Mouse (Mus musculus): ENCODE data around the gene Abca4.
A peak's percentile ranks its signal among the peaks of the same experiment; 100 is the strongest.

Gene Abca4

DNA sequence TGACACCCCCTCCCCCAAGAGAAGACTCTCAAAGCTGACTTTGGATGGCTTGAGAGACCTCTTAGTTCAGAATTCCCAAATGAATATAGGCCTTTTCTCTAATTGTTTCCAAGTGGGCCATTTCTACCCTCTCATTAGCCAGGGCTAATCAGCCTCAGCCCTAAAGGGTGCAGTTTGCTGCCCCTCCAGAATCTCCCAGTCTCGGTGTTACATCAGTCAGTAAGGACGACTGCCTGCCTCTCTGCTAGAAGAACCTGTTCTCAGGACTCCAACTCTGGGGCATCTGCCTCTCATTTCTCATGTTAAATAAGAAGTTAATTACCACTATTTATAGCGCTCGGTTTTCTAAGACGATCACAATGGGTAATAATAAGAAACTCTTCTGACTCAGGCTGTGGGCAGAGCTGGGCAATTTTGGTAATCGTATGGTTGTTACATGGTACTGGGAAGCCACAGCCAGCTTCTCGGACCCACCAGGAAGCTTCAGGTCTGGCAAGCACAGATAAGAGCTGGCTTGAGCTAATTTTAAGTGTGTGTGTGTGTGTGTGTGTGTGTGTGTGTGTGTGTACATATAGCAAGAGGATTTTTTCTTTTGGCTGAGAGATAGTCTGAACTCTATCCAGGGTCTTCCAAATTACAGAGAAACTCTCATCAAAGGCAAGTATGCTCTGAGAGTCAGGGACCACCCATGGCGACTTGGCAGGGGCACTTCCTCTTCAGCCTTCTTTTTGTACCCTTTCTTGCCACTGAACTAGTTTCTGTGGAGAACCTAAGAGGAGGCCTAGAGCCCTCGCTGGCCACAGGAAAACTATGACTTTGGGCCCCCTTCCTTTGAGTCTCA is 67.1 kb downstream of the Abca4 start:
- DNase-seq (ENCODE audit: low spot score) = no peak

DNA sequence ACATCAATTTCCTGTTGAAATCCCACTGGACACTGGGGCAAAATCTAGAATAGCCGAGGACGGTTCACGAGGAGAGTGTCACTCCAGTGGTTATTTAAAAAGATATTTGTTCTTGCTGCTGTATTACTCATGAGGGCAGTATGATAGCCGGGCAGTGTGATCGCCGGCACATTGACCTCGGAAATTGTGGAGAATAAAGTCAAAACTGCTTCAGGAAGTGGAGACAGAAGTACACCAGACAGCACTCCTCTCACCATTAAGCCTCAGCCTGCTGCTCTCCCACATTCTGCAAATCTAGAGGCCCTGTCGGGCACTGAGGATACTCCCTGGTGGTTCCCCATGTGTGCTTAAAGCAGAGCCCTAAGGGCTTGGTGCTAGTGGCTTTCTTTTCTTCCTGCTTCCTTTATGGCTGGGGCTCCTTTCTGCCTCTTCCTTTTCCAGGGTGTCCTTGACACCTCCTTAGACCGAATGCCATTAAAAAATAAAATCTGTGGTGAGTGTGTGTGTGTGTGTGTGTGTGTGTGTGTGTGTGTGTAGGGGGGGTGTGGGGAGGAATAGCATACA is 74.5 kb downstream of the Abca4 start:
- DNase-seq (ENCODE audit: low spot score) = no peak

DNA sequence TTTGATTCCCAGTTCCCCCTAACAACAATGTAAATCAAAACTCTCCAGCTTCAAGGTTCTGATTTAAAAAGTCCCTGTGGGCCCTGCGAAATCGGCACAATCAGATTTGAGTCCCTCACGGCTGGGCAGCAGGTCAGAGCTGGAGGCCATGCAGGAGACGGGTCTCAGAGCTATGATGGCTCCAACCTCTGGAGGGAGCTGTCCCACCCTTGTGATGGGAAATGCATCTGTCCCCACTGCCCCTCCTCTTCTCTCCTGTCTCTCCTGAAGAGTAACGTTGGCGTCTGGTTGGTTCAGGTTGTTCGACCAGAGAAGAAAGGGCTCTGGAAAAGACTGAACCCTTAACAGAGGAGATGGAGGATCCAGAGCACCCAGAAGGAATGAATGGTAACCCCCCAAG is 75.5 kb downstream of the Abca4 start:
- no peak for DNase-seq (ENCODE audit: low spot score)

DNA sequence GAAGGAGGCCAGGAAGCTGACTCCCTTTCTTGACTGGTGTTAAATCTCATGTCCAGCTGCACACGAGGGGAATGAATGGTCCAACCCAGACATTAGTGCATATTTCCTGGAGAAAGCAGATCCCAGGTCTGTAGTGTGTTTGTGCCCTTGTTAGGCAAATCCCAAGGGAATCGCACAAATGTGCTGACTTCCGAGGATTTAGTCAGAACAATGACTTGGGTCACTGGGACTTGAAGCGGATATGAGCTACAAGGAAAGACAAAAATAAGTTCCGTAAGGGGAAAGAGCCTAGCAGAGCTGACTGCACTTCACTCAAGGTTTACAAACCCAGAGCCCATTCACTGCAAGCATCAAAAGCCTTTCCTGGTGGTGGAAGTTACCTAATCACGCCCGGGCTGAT is 76.0 kb downstream of the Abca4 start:
- peak; percentile 46 for DNase-seq (ENCODE audit: low spot score)

DNA sequence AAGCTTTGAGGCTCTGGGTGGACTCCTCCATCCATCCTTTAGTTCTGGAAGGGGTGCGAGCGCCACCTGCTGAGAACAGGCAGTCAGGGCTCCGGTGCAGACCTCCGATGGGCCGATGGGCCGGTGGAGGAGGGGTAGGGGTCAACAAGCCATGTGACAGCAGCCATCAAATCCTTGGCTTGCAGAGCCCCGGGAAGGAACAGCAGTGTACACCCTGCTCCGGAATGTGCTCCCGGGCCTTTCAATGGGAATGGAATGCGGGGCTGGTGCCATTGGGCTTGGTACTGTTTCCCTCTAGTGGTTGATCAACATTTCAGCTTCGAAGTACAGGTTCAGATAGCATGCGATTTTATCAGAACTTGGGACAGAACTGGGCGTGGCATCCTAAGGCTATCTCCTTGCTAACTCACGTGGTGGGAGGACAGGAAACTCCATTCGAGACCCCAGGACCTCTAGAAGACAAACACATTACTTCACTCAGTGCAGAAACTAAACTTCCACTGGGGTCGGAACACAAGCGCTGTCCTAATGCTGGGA is 78.0 kb downstream of the Abca4 start:
- DNase-seq (ENCODE audit: low spot score) = peak; percentile 98

DNA sequence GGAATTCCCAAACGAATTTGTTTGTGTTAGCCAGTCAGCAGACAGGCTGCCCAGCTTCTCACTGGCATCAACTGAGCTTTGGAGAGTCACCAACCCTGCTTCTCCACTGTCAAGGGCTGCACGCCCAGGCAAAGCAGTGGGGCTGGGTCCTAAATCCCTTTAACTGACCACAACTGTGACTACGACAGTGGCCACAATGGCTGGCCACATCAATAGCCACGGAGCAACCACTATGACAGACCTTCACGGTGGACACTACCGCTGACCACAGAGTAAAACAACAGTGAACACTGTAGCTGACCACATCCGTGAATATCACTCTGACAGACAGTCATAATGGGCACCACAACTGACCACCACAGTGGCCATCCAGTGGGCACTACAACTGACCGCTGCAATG is 78.6 kb downstream of the Abca4 start:
- no peak for DNase-seq (ENCODE audit: low spot score)

DNA sequence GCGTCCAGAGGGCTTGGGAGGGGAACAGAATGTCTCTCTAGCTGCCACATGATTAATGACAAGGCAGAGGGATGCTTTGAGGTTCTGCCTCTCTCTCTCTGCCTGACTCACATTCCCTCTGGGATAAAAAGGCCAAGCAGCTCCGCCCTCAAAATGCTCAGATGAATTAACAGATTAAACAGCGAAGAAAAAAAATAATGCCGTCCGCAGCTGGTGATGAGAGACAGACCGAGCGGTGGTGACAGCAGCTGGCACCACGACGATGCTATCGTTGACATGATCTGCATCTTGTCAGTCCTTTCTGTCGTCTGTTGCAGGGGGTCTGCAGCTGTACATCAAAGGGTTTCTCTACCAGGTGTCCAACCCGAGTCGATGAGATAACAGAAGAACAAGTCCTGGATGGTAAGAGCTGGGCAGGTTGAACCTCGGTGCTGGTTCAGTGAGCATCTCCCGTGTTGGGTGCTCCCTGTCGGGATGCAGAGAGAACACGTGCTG is 84.8 kb downstream of the Abca4 start:
- DNase-seq (ENCODE audit: low spot score) = no peak

DNA sequence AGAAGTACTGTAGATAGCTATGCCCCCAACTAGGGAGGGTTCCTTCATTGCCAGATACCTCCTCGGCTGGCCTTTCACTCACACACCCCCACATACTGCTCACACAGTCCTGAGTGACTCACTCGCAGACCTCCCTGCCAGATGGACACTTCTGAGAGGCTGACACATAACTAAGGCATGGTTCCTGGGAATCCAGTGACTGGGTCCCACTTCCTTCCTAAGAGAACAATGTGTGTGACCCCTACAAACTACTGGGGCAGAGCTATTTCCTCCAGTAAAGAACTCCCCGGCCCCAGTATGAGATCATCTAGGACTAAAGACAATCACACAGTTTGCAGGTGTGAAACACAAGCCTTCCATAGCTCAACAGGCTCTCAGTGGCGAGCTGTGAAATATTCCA is 86.5 kb downstream of the Abca4 start:
- peak; percentile 75 for DNase-seq (ENCODE audit: low spot score)

DNA sequence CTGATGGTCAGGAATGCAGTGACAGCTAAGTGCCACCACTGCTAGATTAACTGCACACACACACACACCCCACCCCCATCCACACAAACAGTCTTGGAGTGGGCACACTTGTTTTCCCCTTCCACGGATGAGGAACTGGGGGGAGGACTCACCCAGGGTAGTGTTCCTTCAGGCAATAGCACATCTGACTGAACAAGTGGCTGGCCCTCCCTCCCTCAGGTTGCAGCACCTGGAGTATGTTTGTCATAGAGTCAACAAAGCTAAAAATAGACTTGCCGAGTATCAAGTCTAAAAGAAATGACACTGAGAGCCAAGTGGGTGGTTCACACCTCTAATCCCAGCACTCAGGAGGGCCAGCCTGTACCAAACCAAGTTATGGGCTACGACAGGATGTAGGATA is 87.4 kb downstream of the Abca4 start:
- peak; percentile 89 for DNase-seq (ENCODE audit: low spot score)

DNA sequence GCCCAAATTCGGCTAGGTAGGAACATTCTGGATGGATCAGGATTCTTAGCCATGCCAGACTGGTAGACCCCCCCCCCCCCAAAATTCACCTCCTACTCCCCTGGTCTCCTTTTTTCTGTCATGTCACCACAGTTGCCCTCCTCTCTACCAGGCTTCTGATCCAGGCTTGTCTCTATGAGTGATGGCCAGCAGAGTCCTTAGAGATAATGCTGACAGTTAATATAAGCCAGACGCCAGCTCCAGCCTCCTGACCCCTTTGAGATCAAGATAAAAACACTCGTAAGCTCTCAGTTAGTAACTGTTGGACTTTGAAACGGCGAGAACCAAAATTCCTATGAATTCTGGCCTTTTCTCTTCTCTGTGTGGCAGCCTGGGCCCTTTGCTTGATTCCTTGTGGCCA is 89.0 kb downstream of the Abca4 start:
- no peak for DNase-seq (ENCODE audit: low spot score)

DNA sequence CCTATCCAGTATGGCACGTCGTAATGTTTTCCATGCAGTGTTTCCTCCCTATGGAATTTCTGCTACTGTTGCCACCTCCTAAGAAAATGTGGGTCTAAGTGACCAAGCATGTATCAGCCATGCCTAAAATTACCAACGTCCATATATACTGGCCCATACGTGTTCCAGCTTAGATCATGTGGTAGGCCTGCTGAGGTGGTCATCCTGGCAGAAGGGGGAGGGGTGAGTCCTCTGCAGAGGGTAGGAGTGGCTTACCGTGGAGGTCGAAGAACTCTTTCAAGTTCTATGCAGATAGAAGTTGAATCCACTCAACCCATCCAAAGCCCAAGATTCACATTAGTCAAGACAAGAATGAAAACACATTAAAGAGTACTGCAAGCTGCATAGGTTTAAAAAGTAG is 89.6 kb downstream of the Abca4 start:
- DNase-seq (ENCODE audit: low spot score) = no peak

DNA sequence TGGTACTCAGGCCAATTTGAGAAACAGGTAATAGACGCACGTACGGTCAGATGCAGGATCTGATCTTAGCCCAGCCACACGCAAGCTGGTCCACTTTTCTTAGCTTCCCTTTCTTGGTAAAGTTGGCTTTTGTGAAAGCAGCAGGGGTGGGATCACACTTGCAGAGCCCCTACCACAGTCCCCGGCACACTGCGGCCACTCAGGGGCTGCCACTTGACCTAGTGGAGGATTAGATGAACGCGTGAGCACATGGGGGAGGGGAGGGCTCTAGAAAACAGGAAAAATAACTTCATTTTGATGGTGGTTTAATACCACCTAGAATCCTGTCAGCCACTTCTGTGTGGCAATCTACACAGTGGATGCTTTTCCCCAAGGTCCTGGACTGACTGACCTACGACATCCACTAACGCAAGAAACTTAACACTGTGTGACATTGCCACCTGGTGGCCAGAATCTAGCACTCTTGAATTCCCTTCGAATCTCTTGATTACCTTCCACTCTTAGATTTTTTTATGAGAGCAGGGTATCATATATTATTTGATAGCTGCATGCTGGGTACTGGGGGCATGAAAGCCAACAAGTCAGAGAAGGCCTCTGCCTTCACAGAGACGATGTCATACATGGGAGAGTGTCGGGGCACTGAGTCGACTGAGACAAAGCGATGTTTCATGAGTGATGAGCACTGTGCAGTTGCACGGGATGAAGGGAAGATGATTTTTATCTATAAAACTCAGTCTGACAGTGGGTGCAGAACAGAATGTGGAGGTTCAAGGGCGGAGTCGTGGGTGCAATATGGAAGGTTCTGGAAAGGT is 96.6 kb downstream of the Abca4 start:
- DNase-seq (ENCODE audit: low spot score) = peak; percentile 79

DNA sequence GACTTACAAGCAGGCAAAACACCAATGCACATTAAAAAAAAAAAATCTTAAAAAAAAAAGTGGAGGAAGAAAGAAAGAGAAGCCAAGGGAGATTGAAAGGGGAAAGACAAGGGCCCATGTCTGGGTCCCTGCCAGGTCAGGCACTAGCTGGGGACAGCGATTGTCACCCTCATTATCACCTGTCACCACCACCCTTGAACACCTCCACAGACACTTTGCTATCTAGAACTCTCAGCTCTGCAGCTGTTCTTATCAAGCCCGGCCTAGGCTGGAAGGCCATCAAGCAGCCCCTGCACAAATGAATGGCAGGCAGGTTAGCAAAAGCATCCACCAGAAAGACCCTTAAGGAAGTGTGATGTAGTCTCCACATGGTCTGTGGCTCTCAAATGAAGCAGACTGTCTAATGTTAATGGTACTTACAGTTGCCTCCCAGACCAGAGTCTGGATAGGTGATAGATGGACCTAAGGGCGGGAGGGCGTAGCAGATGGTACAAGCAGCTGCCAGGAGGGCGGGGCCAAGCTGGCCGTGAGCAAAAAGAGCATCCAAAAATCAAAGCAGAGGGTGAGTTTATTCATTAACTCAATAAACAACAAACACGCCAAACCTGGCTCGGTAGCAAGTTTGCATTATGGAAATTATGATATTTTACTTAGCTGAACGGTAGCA is 98.1 kb downstream of the Abca4 start:
- DNase-seq (ENCODE audit: low spot score) = no peak

DNA sequence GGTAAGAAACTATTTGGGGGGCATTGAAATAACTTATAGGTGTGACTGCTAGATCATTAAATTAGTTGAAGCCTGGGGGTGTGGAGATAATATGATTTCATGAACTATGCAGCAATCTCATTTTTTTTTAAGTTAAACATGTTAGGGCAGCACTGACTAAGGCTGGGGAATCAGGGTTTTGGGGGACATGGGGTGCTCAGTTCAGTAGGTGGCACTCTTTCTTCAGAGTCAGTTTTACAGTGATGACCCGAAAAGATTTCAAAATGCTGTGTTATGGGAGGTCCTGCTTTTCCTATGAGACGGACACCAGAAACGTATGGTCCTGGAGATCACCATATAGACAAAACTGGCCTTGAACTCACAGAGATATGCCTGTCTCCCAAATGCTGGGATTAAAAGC is 99.2 kb downstream of the Abca4 start:
- DNase-seq (ENCODE audit: low spot score) = no peak

DNA sequence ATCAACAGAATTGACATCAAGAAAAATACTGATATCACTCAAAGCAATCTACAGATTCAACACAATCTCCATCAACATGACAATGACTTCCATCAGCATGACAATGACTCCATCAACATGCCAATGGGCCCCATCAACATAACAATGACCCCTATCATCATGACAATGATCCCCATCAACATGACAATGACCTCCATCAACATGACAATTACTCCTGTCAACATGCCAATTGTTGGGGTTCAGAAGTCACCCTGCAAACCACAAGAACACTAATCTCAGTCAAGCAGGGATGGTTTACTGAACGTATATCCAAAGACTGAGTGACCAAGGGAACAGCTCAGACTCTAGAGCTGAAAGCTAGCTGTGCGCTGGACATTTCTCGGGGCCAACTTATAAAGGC is 101.2 kb downstream of the Abca4 start:
- DNase-seq (ENCODE audit: low spot score) = no peak

DNA sequence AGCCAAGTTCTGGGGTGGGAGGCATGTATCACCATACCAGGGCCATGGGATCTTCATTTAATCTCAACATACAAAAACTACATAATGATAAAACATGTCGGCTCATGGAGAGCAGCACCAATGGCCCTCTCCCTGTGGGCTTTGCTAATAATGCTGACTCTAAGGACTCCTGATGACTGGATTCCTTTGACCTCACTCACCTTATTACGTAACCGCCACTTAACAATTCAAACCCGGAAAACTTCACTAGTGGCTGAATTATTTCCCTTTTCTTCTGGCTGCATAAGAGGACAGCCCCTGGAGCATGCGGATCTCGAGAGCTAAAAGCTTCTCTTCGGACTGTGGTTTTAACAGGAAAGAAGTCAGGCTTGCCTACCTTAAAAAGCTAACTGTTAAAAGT is 106.6 kb downstream of the Abca4 start:
- DNase-seq (ENCODE audit: low spot score) = peak; percentile 40

DNA sequence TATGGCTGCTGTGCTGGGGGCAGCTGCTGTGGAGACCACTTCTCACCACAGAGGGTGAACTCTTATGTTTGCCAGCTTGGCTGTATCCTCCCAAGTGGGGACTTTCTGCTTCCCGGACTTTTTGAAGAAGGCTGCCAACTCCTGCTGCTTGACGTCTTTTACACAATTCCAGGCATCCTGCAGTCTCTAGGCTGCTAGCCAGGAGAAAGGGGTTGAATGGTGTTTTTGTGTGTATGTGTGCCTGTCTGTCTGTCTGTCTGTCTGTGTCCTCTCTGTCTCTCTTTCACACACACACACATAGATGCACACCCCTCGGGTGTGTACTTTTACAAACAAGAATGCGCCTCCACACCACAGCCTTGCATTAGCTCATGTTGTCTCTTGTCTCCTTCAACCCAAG is 108.2 kb downstream of the Abca4 start:
- DNase-seq (ENCODE audit: low spot score) = peak; percentile 36

DNA sequence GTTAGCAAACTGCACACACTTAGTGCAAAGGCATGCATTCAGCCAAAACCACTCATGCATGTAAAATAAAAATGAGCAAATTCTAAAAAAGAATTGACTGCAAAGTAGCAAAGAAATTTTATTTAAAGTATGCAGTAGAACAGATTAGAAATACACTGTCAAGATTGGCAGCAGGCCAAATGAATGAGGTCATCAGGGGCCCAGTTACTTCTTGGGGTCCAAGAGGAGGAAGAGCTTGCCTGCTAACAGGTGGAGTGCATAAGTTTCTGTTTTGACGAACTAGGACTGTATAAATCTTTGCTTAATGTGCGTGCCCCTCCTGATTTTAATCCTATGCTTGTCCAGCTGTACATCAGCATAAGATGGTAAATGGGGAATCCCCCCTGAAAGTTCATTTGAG is 109.8 kb downstream of the Abca4 start:
- DNase-seq (ENCODE audit: low spot score) = no peak

DNA sequence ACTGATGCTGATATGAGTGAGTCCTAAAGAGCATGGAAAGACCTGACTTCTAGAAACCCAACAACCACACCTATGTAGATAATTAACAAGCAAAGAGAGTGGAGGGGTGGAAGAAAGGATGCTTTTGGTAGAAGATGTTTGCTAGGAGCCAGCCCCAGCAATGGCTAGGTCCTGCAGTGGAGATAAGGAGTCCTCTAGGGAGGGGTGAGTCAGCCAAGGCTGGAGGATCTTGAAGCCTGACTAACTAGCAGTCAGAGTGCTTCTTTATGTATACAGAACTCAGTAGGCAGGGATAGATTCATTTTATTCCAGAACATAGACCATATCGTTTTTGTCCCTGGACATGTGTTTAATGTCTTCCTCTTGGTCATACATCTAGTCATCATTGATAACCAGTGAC is 115.2 kb downstream of the Abca4 start:
- no peak for DNase-seq (ENCODE audit: low spot score)

DNA sequence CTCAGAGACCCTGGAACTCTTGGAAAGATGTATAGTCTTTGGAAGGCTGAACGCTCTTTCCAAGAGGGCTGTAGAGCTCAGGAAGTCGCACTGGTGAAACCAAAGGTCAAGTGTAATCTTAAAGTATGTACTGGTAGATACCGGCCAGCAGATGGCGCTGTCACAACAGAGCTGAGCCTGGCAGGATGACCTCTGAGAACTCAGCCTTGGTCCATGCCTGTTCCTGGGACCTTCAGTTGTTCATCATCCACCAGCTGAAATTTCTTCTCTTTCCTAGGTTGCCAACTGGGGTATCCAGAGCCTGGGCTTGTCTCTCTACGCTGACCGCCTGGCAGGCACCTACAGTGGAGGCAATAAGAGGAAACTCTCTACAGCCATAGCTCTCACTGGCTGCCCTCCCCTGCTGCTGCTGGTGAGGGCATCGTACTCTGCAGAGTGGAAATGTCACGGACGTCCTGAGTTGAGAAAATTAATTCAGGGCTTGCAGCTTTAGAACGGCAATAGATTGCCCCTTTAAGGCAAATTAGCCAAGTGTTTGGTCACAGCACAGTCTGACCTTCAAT is 125.5 kb downstream of the Abca4 start:
- DNase-seq (ENCODE audit: low spot score) = peak; percentile 61

DNA sequence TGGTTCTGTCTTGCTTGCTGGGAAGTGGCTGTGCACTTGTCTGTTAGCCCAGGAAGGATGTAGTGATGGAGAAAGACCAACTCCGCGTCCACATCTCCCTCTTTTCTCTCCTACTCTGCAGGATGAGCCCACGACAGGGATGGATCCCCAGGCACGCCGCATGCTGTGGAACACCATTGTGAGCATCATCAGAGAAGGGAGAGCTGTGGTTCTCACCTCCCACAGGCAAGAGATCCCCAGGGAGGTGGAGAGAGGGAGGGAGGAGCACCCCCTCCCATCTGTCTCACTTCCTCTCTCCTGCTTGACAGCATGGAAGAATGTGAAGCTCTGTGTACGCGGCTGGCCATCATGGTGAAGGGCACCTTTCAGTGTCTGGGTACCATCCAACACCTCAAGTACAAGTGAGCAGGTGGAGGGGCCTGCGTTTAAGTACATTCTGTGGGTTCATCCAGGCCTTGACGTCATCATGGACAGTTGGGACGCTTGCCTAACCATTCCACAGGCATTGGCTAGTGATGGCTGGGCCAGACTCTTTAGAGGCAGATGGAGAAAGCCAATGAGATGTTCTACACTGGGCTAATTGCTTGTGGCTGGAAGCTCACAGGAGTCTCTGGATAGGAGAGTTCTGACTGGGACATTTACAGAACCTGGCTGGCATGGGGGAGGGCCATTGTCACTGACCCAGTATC is 126.5 kb downstream of the Abca4 start:
- no peak for DNase-seq (ENCODE audit: low spot score)

Measured in lung, postnatal 25 days (tissue).